Mouse (Mus musculus): ENCODE results near the gene Adam22.
"Not testable (repeated sequence)": the region's sequence is repeated elsewhere in the genome, so short reads cannot be mapped to it uniquely, and the experiment has no call there.

Gene Adam22

DNA sequence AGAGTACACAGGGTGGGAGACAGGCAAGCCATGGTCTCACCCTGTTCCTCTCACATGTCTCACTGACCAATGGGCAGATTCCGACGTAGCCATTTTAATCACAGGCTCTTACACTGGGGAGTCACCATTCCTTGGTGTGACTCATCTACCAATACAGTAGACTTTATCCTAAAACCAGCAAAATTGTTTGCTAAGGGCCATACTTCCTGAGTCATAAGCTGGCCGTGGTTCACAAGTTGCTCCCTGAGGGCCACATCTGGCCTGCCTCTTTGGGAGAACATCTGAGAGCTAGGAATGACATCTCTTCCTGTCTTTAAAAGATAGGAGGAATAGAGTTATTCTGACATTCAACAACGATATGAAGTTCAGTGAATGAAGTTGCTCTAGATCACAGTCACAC, 314.1 kb downstream of the Adam22 start:
- DNase-seq = no peak

DNA sequence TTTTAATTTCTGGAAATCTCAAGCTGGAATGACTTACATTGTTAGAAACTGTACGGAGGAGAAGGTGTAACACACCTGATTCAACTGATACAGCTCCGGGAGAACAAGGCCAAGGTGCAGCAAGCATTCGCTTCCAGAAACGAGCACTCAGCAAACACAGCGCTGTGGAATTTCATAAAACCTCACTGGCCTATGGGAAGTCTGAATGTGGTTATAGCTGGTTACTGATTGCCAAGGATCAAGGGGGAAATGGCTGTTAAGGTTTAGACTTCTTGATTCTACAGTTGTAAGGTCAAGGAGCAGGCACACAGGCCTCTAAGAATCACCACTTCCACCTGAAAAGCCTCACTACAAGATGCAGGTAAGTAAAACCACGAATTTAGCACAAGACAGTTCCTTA, 322.1 kb downstream of the Adam22 start, which contains the start of gene Sri:
TSS of gene Sri (plus strand) at position 224 of the 400 bp plus-strand sequence.
- peak; percentile 52 for DNase-seq

GRCm38 (mm10) chr5:8034596-8034995, 333.4 kb downstream of the Adam22 start:
- DNase-seq = not testable (repeated sequence)

Measured in kidney, postnatal 10 days (tissue).